Mouse (Mus musculus) gastrocnemius, adult 18-20 months (tissue): ENCODE measurements around the gene Rbp2. TPM values are rescaled to one million over a fixed set of nuclear protein-coding genes. Genes with fewer than 3 reads are reported as not detected.

ENCODE experiments used
- DNase-seq: peaks from one replicate; pipeline ENCODE4 v3.0.0; 2021; ENCODE audit warnings: low spot score
- total RNA-seq, 2 experiments: library from RNA; stranded (reverse); gene quantifications; 2 replicates each; pipeline ENCODE4 v1.2.3; 2021

The Rbp2 gene
- total RNA-seq, 2 experiments from 2014 or later = not detected

- DNase-seq = no peak
Measured at GRCm38 (mm10) chr9:98523872-98524271, 38.0 kb downstream of the Rbp2 start.

DNA sequence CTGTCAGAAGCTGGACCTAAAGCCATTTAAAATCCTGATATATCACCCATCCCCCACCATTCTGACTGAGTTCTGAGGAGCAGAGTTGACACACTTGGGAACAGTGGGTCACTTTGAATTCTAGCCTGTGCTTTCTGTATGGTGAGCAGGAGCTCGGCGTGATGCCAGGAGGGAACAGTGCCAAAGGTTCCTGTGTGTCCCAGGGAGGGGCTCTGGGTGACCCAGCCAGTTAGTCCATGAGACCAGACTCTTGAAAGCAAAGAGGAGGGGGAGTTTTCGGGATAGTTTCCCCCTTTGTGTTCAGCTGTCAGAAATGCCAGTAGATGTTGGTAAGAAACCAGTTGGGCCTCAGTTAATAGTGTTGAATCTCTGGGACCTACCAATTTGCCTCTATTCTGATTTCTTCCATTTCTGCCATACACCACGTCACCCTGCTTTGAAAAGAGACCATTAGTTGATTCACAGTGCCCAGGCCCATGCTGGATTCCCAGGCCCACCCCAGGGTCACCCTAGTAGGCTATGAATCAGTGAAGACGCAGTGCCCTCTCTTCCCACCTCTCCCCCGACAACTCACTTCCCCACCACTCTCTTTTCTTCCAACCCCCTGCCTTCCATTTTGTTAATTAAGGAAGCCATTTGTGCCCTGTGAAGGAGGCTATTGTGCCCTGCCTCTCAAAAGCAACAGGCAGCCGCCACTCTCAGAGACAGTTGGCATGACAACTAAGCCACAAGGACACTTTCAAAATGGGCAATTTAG lies 39.0 kb downstream of the Rbp2 start:
- DNase-seq = no peak

DNA sequence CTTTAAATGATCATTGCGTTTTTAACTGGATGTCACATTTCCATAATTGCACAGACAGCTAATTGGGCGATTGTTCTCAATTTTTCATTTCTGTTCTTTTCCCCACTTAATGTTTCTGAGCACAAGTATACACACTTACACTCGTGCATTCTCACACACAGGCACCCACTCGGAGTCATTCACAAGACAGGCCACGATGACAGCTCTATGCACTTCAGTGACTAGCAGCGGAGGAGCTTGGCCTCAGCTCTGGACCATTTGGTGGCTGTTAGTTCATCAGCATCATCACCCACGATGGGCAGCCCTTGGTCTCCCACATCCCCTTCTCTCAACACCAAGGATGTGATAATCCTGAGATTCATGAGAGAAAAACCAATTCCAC lies 39.6 kb downstream of the Rbp2 start:
- no peak for DNase-seq

GRCm38 (mm10) chr9:98527226-98527625 lies 41.3 kb downstream of the Rbp2 start:
- no peak for DNase-seq

DNA sequence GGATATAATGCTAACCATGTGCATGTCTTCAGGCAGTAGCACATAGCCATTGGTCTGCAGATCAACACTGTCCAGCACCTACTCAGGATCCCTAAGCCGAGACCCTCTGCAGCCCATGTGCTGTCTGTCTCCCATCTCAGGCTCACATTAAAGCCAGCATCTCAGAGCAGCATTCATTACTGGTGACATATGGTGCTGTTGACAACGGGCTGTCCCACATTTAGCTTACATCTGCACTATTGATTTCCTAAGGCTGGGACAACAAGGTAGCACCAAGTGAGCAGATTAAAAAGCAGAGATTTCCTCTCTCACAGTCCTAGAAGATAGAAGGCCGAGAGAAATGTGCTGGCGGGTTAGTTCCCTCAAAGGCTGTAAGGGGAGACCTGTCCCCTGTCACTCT lies 43.9 kb downstream of the Rbp2 start:
- no peak for DNase-seq

DNA sequence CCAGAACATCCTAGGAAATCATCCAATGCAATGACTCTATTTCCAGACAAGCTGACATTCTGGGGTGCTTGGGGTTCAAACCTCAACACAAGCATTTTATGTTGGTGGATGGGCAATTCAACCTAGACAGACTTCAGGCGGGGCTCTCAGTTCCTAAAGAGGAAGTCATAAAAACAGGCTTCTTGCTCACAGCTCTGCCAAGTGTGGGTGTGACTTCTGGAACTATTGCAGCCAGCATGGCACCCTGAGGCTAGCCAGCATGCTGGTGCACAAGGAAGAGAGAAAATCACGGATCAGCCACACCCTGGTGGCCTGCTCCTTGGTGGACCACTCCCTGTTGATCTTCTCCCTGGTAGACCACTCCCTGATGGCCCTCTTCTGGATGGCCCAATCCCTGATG lies 45.1 kb downstream of the Rbp2 start:
- no peak for DNase-seq

- DNase-seq = no peak
Measured at GRCm38 (mm10) chr9:98534675-98535280, 48.9 kb downstream of the Rbp2 start.

- no peak for DNase-seq
Measured at GRCm38 (mm10) chr9:98535763-98536162, 49.8 kb downstream of the Rbp2 start.

- DNase-seq = no peak
Measured at GRCm38 (mm10) chr9:98538017-98538712, 52.2 kb downstream of the Rbp2 start.

DNA sequence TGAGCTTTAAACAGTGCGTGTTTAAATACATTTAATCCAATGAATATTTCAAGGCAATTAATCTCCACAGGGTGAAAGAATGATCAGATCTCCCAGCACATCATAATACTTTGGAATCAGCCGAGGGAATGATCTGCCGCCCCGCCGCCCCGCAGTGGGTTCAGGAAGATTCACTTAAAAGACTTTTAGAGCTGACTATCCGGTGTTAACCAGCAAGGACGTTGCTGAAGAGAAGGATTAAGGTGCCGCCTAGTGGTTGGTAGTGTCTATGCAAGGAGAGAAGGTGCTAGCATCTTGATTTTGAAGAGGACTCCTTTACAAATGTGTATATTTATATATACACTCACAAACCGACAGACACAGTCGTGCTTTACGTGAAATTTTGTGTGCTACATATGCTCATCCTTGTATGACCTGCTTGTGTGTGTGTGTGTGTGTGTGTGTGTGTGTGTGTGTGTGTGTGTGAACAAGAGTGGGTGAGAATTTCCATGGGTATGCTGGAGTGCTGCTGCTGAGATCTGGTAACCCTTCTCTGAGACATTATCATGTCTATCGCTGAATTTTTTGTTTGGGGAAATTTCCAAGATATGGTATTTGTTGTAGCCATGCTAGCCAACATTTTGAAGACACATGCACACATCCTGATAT lies 52.9 kb downstream of the Rbp2 start:
- DNase-seq = peak; percentile 52

- DNase-seq = no peak
Measured at GRCm38 (mm10) chr9:98544042-98544441, 58.1 kb downstream of the Rbp2 start.

Other genes with a start within 250 kb of the Rbp2 start
- gene Nmnat3, start 198.7 kb upstream of the Rbp2 start, total RNA-seq = 10 to 100 TPM; 12.8 to 13.4 TPM
- 1 to 10 TPM; 1.4 TPM for gene Rbp1, start 63.2 kb upstream of the Rbp2 start, total RNA-seq
- gene Copb2, start 77.6 kb downstream of the Rbp2 start, total RNA-seq = 10 to 100 TPM; 67.9 to 71.7 TPM
- gene Mrps22, start 115.5 kb downstream of the Rbp2 start, total RNA-seq = 10 to 100 TPM; 22.3 to 24.0 TPM